Mouse (Mus musculus) stomach, postnatal 0 days (tissue): ENCODE results near the gene Trim8. TPM values are rescaled to one million over a fixed set of nuclear protein-coding genes. Genes with fewer than 3 reads are reported as not detected.

Source experiments
- ATAC-seq: fragments of 200-750 bp; cut with Nextera tagmentation; 2 replicates; pipeline ENCODE4 v1.8.0; 2017; ENCODE audit not compliant: low FRiP score, low TSS enrichment
- DNase-seq: peaks from one replicate; pipeline ENCODE4 v3.0.0-alpha.2; 2016; ENCODE audit warnings: low spot score
- H3K27ac ChIP-seq: fragments of 300-500 bp; sonication (generic); replicated peaks from 2 replicates; pipeline ENCODE4 v1.5.1; 2014; ENCODE audit warnings: mild to moderate bottlenecking, control low read depth
- H3K27me3 ChIP-seq: fragments of 300-500 bp; sonication (generic); 2 replicates; pipeline ENCODE4 v1.6.1; 2014; ENCODE audit warnings: low read length; ENCODE audit not compliant: control insufficient read depth, insufficient read depth
- H3K36me3 ChIP-seq: fragments of 300-500 bp; sonication (generic); 2 replicates; pipeline ENCODE4 v1.6.1; 2014; ENCODE audit warnings: low read length, mixed read lengths; ENCODE audit not compliant: control insufficient read depth, insufficient read depth
- H3K4me1 ChIP-seq: fragments of 300-500 bp; sonication (generic); replicated peaks from 2 replicates; pipeline ENCODE4 v1.6.1; 2014; ENCODE audit warnings: antibody characterized with exemption; ENCODE audit not compliant: control insufficient read depth, insufficient read depth
- H3K4me2 ChIP-seq: fragments of 300-500 bp; sonication (generic); replicated peaks from 2 replicates; pipeline ENCODE4 v1.6.1; 2014; ENCODE audit warnings: low read depth, mild to moderate bottlenecking, control low read depth, moderate library complexity
- H3K4me3 ChIP-seq: fragments of 300-500 bp; sonication (generic); 2 replicates; pipeline ENCODE4 v1.5.1; 2014; ENCODE audit warnings: low read depth, low read length, control low read depth
- H3K9ac ChIP-seq: fragments of 300-500 bp; sonication (generic); 2 replicates; pipeline ENCODE4 v1.6.1; 2014; ENCODE audit warnings: mild to moderate bottlenecking, low read length, control low read depth, mixed read lengths
- H3K9me3 ChIP-seq: fragments of 300-500 bp; sonication (generic); 2 replicates; pipeline ENCODE4 v1.6.1; 2016; ENCODE audit warnings: low read length; ENCODE audit not compliant: control insufficient read depth
- CTCF ChIP-seq: IDR thresholded peaks from 2 replicates; pipeline ENCODE4 v1.5.1; 2016; ENCODE audit warnings: antibody characterized with exemption, low read depth, mild to moderate bottlenecking, moderate library complexity
- EP300 ChIP-seq: optimal IDR thresholded peaks from 2 replicates; pipeline ENCODE3; 2016; ENCODE audit warnings: antibody characterized with exemption
- WGBS: fragments of 180-500 bp; shearing (Covaris S2); extraction: QIAGEN DNeasy Blood & Tissue Kit; methylation state at CpG from one replicate; pipeline ENCODE4 v1.1.7; 2014; 5-methylcytosine and 5-hydroxymethylcytosine counted together
- polyA plus RNA-seq: library from polyadenylated mRNA; unstranded; fragments of >200 nt; fragmentation: Nextera tagmentation; extraction: Ambion mirVana; gene quantifications from 2 replicates; pipeline ENCODE4 v1.2.1, GENCODE M21; 2015

Gene Trim8
- polyA plus RNA-seq, 1 experiment from 2014 or later = 15.1 TPM

DNA sequence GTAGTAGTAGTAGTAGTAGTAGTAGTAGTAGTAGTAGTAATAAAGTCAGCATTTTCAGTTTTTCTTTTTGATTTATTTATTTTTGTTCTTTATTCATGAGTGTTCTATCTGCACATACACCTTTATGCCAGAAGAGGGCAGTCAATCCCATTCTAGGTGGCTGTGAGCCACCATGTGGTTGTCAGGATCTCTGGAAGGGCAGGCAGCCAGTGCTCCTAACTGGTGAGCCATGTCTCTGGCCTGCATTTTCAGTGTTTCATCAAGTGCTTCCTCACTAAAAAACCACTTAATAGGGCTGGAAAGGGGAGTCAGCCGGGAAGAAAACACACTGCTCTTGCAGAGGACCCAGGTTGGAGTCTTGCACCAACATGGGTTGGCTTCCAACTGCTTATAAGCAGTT is 60.6 kb downstream of the Trim8 start:
- TF ChIP-seq CTCF (peak; percentile 88), EP300 (no peak)
- H3K9ac ChIP-seq = no peak overlapping the region
- ATAC-seq (peak; percentile 62; the same call in 1 of the 2 replicates), DNase-seq (peak; percentile 56)
- no peak overlapping the region for H3K4me3 ChIP-seq
- no peaks in the 10 kb centered on the region for H3K4me1 ChIP-seq
- no peaks in the 10 kb centered on the region for H3K9me3 ChIP-seq
- H3K27ac ChIP-seq = peak overlapping the region; percentile 25; the same call in 1 of the 2 replicates
- no peak overlapping the region for H3K4me2 ChIP-seq
- H3K27me3 ChIP-seq = no peaks in the 10 kb centered on the region
- WGBS = 29% methylated on average over 1 of the region's 1 CpGs
- no peaks in the 10 kb centered on the region for H3K36me3 ChIP-seq

DNA sequence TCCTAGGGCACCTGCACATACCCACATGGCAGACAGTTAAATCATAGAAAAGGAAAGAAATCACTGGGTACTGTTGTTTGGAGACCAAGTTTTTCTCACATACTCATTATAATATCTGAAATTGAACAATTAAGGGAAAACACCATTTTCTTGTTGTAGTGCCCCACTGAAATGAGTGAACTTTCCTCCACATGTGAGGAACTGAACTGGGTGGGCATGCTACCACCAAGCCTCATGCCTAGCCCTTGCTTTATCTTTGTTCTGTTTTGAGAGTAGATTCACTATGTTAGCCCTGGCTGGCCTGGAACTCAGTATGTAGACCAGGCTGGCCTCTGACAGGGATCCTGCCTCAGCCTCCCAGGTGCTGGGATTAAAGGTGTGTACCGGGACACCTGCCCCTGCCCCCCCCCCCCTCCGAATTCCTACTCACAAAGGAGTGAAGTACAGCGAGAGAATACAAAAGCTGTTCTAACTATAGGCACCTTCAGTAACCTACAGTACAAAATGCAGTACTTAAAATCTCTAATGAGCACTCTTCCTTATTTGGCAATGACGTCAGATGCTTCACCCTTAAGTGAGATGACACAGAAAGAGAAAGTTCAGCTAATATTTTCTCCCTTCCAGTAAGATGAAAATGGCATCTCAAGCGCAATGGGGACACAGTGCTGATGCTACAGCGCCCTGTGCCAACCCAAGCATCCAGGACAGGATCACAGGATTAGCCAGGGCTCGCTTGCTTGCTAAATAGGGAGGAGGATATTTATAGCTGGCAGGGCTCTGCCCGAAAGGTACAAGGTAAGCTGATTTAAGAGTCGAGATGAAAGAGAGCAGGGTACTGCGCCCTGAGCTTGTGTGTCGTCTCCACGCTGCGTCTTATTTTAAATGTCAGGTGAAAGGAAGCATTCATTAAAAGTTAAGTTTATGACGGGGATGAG is 61.3 kb downstream of the Trim8 start:
- TF ChIP-seq CTCF = no peak
- no peak for TF ChIP-seq EP300
- Histone ChIP-seq H3K9me3 (no peaks in the 10 kb centered on the region), H3K4me2 (no peak overlapping the region), H3K4me3 (no peak overlapping the region), H3K27me3 (no peaks in the 10 kb centered on the region), H3K36me3 (no peaks in the 10 kb centered on the region), H3K27ac (peak overlapping the region; percentile 25; the same call in 1 of the 2 replicates), H3K9ac (no peak overlapping the region), H3K4me1 (no peaks in the 10 kb centered on the region)
- 77% methylated on average over 14 of the region's 14 CpGs for WGBS
- DNase-seq (no peak), ATAC-seq (no peak)

DNA sequence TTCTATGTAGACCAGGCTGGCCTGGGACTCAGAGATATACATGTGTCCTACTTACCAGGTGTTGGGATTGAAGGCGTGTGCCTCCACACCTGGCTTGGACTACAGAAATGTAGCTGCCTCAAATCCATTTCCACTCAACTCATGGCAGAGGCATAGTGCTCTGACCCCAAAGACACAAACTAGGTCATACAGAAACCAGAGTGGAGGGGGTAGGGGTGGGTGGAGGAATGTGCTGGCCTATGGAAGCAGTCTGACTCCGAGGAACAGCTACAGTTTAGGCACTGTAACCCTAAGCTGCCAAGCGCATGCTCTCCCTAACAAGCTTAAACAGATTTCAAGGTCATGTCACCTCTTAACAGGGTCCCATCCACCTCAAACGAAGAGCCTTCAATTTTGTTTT is 62.1 kb downstream of the Trim8 start:
- no peak overlapping the region for H3K27ac ChIP-seq
- H3K36me3 ChIP-seq = no peaks in the 10 kb centered on the region
- WGBS = 71% methylated on average over 4 of the region's 4 CpGs
- no peaks in the 10 kb centered on the region for H3K27me3 ChIP-seq
- H3K9me3 ChIP-seq = no peaks in the 10 kb centered on the region
- no peaks in the 10 kb centered on the region for H3K4me1 ChIP-seq
- H3K4me2 ChIP-seq = no peak overlapping the region
- no peak overlapping the region for H3K4me3 ChIP-seq
- no peak overlapping the region for H3K9ac ChIP-seq
- ATAC-seq = no peak
- no peak for DNase-seq
- TF ChIP-seq EP300 (no peak), CTCF (no peak)

DNA sequence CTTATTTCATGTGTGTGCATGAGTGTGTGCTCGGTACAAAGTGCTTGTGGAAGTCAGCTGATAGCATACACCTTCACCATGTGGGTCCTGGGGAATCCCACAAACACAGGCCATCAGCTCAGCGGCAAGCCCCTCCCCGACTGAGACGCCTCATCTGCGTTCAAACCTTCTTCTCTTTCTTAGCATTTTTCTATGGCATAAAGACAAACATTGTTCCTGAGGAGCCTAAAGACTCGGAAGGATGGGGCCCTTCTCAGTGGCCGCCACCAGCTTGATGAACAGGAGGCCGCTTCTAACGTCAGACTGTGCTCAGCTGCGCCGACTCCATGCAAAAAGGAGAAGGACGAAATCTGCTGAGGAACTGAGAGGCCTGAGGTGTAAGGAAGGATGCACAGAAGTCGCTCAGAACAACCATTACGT is 62.6 kb downstream of the Trim8 start:
- Histone ChIP-seq H3K9ac (no peak overlapping the region), H3K27me3 (no peaks in the 10 kb centered on the region), H3K4me3 (no peak overlapping the region), H3K27ac (no peak overlapping the region), H3K9me3 (no peaks in the 10 kb centered on the region), H3K4me2 (no peak overlapping the region), H3K4me1 (no peaks in the 10 kb centered on the region), H3K36me3 (no peaks in the 10 kb centered on the region)
- ATAC-seq (no peak), DNase-seq (no peak)
- 65% methylated on average over 14 of the region's 14 CpGs for WGBS
- TF ChIP-seq CTCF = no peak

Other genes with a start within 250 kb of the Trim8 start
- 11.4 and 11.6 TPM in 2 replicates for gene Nfkb2, start 197.4 kb upstream of the Trim8 start, polyA plus RNA-seq
- gene Psd, start 174.5 kb upstream of the Trim8 start, polyA plus RNA-seq = 44.9 and 59.2 TPM in 2 replicates
- 13.2 and 14.8 TPM in 2 replicates for gene Fbxl15, start 173.5 kb upstream of the Trim8 start, polyA plus RNA-seq
- gene Cuedc2, start 163.0 kb upstream of the Trim8 start, polyA plus RNA-seq = 75.3 and 77.5 TPM in 2 replicates
- 5.3 and 7.7 TPM in 2 replicates for gene Mfsd13a, start 160.6 kb upstream of the Trim8 start, polyA plus RNA-seq
- 1.6 and 1.7 TPM in 2 replicates for gene 2310034G01Rik, start 151.4 kb upstream of the Trim8 start, polyA plus RNA-seq
- 90.1 and 94.7 TPM in 2 replicates for gene Actr1a, start 106.0 kb upstream of the Trim8 start, polyA plus RNA-seq
- gene Sufu, start 104.8 kb upstream of the Trim8 start, polyA plus RNA-seq = 9.5 and 9.9 TPM in 2 replicates
- 39.6 and 41.6 TPM in 2 replicates for gene Arl3, start 71.5 kb downstream of the Trim8 start, polyA plus RNA-seq
- 9.4 and 10.0 TPM in 2 replicates for gene Sfxn2, start 71.7 kb downstream of the Trim8 start, polyA plus RNA-seq
- 31.2 and 32.9 TPM in 2 replicates for gene Wbp1l, start 97.4 kb downstream of the Trim8 start, polyA plus RNA-seq
- 0.12 TPM in 1 of 2 replicates, not detected in the other for gene Cyp17a1, start 171.5 kb downstream of the Trim8 start, polyA plus RNA-seq
- gene Borcs7, start 188.2 kb downstream of the Trim8 start, polyA plus RNA-seq = 15.6 and 17.0 TPM in 2 replicates
- gene As3mt, start 205.8 kb downstream of the Trim8 start, polyA plus RNA-seq = 17.0 and 17.7 TPM in 2 replicates